Mouse (Mus musculus) C2C12 (cell line): ENCODE data around the gene Copa.

Source experiments
- CEBPB ChIP-seq: IDR thresholded peaks from one replicate; pipeline ENCODE4 v1.6.1; 2011; ENCODE audit warnings: low read depth, mild to moderate bottlenecking, control low read depth, moderate library complexity
- CTCF ChIP-seq: IDR thresholded peaks from one replicate; pipeline ENCODE4 v1.5.1; 2011; ENCODE audit not compliant: control insufficient read depth, insufficient read depth, insufficient read length
- FOSL1 ChIP-seq: IDR thresholded peaks from one replicate; pipeline ENCODE4 v1.8.0; 2011; ENCODE audit warnings: mild to moderate bottlenecking, low read length; ENCODE audit not compliant: poor library complexity, insufficient read depth, severe bottlenecking
- MAX ChIP-seq: IDR thresholded peaks from one replicate; pipeline ENCODE4 v1.6.1; 2011; ENCODE audit warnings: mild to moderate bottlenecking, control low read depth
- MYOG ChIP-seq: IDR thresholded peaks from one replicate; pipeline ENCODE4 v1.6.1; 2011; ENCODE audit not compliant: control insufficient read depth, insufficient read length; ENCODE audit errors: extremely low read depth

GRCm38 (mm10) chr1:172119100-172119499 lies 36.8 kb downstream of the Copa start:
- TF ChIP-seq CTCF (no peak), MYOG (no peak), CEBPB (no peak), FOSL1 (no peak), MAX (no peak)
